Mouse (Mus musculus) limb, embryonic 14.5 days (tissue): ENCODE measurements around the gene Rhob. TPM values are rescaled to one million over a fixed set of nuclear protein-coding genes. Genes with fewer than 3 reads are reported as not detected.

Source experiments
- ATAC-seq: fragments of 200-750 bp; cut with Nextera tagmentation; 2 replicates; pipeline ENCODE4 v1.8.0; 2017; ENCODE audit warnings: low read depth, moderate number of reproducible peaks, moderate TSS enrichment; ENCODE audit not compliant: low FRiP score
- DNase-seq: peaks from one replicate; pipeline ENCODE4 v3.0.0-alpha.2; 2015; ENCODE audit warnings: low spot score
- H3K27ac ChIP-seq: fragments of 300-500 bp; sonication (generic); replicated peaks from 2 replicates; pipeline ENCODE4 v1.5.1; 2014; ENCODE audit warnings: low read depth, mild to moderate bottlenecking, low read length, moderate library complexity, mixed read lengths
- H3K27me3 ChIP-seq: fragments of 300-500 bp; sonication (generic); 2 replicates; pipeline ENCODE4 v1.6.1; 2014; ENCODE audit warnings: low read length, mixed read lengths; ENCODE audit not compliant: control insufficient read depth, insufficient read depth
- H3K36me3 ChIP-seq: fragments of 300-500 bp; sonication (generic); 2 replicates; pipeline ENCODE4 v1.6.1; 2014; ENCODE audit warnings: mild to moderate bottlenecking, low read length, moderate library complexity, mixed read lengths; ENCODE audit not compliant: control insufficient read depth, insufficient read depth
- H3K4me1 ChIP-seq: fragments of 300-500 bp; sonication (generic); 2 replicates; pipeline ENCODE4 v1.6.1; 2014; ENCODE audit warnings: antibody characterized with exemption, low read length, mixed read lengths; ENCODE audit not compliant: control insufficient read depth, insufficient read depth
- H3K4me2 ChIP-seq: fragments of 300-500 bp; sonication (generic); replicated peaks from 2 replicates; pipeline ENCODE4 v1.6.1; 2014; ENCODE audit warnings: low read depth, mild to moderate bottlenecking, low read length, moderate library complexity; ENCODE audit not compliant: severe bottlenecking
- H3K4me3 ChIP-seq: fragments of 300-500 bp; sonication (generic); replicated peaks from 2 replicates; pipeline ENCODE4 v1.5.1; 2014; ENCODE audit warnings: low read length
- H3K9ac ChIP-seq: fragments of 300-500 bp; sonication (generic); 2 replicates; pipeline ENCODE4 v1.6.1; 2014; ENCODE audit warnings: mild to moderate bottlenecking, low read depth, low read length, moderate library complexity; ENCODE audit not compliant: severe bottlenecking
- H3K9me3 ChIP-seq: fragments of 300-500 bp; sonication (generic); 2 replicates; pipeline ENCODE4 v1.6.1; 2016; ENCODE audit warnings: low read length; ENCODE audit not compliant: control insufficient read depth
- POLR2A ChIP-seq: fragments of 200-500 bp; IDR thresholded peaks from 2 replicates; pipeline ENCODE4 v1.8.0; 2012; ENCODE audit warnings: inconsistent platforms, mild to moderate bottlenecking, moderate library complexity, borderline replicate concordance; ENCODE audit not compliant: insufficient read depth, insufficient read length; ENCODE audit errors: extremely low read depth
- WGBS: fragments of 180-500 bp; shearing (Covaris S2); extraction: QIAGEN DNeasy Blood & Tissue Kit; methylation state at CpG from one replicate; pipeline ENCODE4 v1.1.7; 2014; 5-methylcytosine and 5-hydroxymethylcytosine counted together
- polyA plus RNA-seq, 2 experiments: library from polyadenylated mRNA; depleted of rRNA in 1 of 2; stranded (reverse) in 1 of 2; unstranded in 1 of 2; fragments of >200 nt; fragmentation: Nextera tagmentation in 1 of 2; extraction: Ambion mirVana in 1 of 2; gene quantifications; 2 replicates each; pipeline versions ENCODE4 v1.2.1 to v1.2.3; 2012 to 2014

Gene Rhob
- polyA plus RNA-seq, 2 experiments = 75.7 to 177 TPM

DNA sequence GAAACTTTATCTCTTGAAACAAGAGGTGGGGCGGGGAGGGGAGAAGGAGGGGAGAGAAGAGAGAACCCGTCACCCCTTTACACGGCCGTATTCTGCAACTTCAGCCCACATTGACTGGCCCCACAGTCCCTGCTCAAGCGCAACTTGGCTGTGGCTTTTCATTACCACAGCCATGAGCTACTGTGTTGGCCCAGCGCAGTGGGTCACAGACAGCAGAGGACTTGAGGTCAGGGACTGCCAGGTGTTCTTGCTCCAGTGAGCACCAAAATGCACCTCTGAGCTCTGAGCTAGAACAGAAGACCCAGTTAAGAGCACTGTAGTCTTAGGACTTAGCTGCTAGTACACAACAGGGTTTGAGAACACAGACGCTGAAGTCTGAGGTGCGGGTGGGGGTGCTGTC lies 41.4 kb downstream of the Rhob start:
- no peak overlapping the region for H3K4me3 ChIP-seq
- TF ChIP-seq POLR2A = no peak
- no peak for DNase-seq
- no peaks in the 10 kb centered on the region for H3K36me3 ChIP-seq
- WGBS = 76% methylated on average over 8 of the region's 8 CpGs
- no peak overlapping the region for H3K9ac ChIP-seq
- no peak for ATAC-seq
- no peaks in the 10 kb centered on the region for H3K27me3 ChIP-seq
- H3K4me1 ChIP-seq = peaks cover 9% of the 10 kb centered on the region
- H3K27ac ChIP-seq = no peak overlapping the region
- H3K9me3 ChIP-seq = no peaks in the 10 kb centered on the region
- H3K4me2 ChIP-seq = no peak overlapping the region

DNA sequence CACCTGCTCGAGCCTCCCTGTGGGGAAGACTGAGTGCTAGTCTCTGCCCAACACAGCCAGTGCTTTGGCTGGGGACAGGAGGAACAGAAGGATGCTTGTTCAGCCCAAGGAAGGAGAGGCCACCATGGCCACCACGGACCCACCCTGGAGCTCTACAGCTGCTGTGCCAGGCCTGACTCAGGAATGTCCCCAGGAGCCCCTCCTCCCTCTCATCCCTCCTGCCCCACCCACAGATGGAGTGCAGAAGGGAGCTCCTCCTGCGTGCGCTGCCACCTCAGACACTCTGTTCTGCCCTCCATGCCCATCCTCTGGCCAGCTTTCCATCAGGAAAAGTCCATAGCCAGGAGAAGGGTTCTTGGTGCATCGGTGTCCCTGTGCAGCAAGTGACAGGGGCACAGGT lies 42.8 kb downstream of the Rhob start:
- H3K4me1 ChIP-seq = peaks cover 9% of the 10 kb centered on the region
- DNase-seq (no peak), ATAC-seq (no peak; the same call in 1 of the 2 replicates)
- no peak overlapping the region for H3K27ac ChIP-seq
- no peak overlapping the region for H3K4me2 ChIP-seq
- H3K27me3 ChIP-seq = no peaks in the 10 kb centered on the region
- H3K36me3 ChIP-seq = no peaks in the 10 kb centered on the region
- no peak for TF ChIP-seq POLR2A
- H3K9ac ChIP-seq = no peak overlapping the region
- no peaks in the 10 kb centered on the region for H3K9me3 ChIP-seq
- 51% methylated on average over 5 of the region's 5 CpGs for WGBS
- H3K4me3 ChIP-seq = no peak overlapping the region

DNA sequence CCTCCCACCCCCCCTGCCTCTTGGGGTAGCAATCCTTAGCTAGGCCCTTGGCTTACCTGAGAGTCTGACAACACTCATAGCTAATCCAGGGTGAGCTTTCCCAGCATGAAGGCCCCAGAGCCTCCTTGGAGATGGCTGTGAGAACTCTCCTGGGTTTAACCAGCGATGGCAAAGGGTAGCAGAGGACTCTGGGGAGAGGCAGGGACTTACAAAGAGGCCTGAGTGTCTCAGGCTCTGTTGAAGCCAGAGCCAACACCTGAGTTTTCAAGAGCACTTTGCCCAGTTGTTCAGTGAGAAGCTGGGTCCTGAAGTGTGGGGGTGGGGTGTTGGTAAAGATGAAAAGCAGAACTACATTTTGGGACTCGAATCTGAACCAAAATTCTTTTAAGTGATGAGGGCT lies 44.8 kb downstream of the Rhob start:
- H3K27me3 ChIP-seq = no peaks in the 10 kb centered on the region
- no peak overlapping the region for H3K4me3 ChIP-seq
- peaks cover 9% of the 10 kb centered on the region for H3K4me1 ChIP-seq
- no peak overlapping the region for H3K9ac ChIP-seq
- WGBS = 37% methylated on average over 2 of the region's 2 CpGs
- H3K4me2 ChIP-seq = no peak overlapping the region
- ATAC-seq (no peak), DNase-seq (no peak)
- no peaks in the 10 kb centered on the region for H3K36me3 ChIP-seq
- no peak for TF ChIP-seq POLR2A
- no peak overlapping the region for H3K27ac ChIP-seq
- H3K9me3 ChIP-seq = no peaks in the 10 kb centered on the region

DNA sequence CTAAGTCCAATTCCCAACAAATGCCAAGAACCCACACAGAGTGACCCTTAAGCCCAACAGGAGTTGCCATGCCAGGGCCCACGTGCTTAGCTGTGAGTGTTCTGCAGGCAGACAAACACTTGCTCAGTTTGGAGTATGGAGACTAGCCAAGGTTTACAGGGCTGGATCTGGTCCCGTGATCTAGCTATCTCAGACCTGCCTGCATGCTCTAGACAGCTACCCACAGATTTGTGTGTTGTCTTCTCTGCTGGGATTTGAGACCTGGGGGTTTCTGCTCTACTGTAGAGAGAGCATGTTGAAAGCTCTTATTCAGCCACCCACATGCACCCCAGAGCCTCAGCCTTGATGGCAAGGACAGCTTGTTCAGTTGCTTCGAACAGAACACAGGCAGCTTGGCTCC lies 45.3 kb downstream of the Rhob start:
- no peaks in the 10 kb centered on the region for H3K27me3 ChIP-seq
- no peak overlapping the region for H3K9ac ChIP-seq
- no peak overlapping the region for H3K4me2 ChIP-seq
- peaks cover 9% of the 10 kb centered on the region for H3K4me1 ChIP-seq
- no peaks in the 10 kb centered on the region for H3K36me3 ChIP-seq
- TF ChIP-seq POLR2A = no peak
- no peak for DNase-seq
- WGBS = 69% methylated on average over 3 of the region's 3 CpGs
- no peaks in the 10 kb centered on the region for H3K9me3 ChIP-seq
- no peak overlapping the region for H3K4me3 ChIP-seq
- no peak for ATAC-seq
- H3K27ac ChIP-seq = no peak overlapping the region

DNA sequence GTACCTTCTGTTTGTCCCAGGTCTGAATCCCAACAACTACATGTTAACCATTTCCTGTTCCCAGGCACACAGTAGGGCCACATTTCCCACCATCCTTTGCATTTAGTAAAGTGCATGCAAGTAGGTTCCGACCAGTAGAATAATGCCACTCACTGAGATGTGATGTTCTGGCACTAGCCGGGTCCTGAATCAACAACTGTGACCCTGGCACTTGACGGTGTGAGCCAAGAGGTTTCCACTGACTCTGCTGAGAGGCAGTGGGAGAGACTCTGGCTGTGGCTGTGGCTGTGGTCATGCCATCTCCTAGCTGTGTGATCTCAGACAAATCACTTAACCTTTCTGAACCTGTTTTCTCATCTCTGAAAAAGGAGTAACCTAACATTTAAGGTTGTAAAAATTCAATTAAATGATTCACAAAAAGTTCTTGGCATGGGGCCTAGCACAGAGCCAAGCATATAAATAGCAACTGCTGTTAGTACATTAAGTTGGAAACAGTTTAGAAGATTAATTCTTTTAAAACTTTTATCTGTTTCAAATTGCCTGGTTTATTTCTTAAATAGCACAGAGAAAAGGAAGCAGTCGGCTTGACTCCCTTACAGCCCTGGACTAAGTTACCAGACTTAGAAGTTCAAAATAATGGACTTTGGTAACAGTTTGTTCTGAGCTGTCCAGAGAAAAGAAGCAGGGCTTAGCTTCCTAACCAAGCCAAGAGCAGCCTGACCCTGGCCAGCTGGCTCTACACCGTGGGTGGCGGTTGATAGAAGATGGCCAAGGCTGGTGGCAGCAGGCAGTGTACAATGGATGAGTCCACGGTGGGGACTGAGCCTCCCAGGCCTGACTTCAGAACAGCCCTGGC lies 46.8 kb downstream of the Rhob start:
- ATAC-seq (no peak), DNase-seq (no peak)
- TF ChIP-seq POLR2A = no peak
- no peaks in the 10 kb centered on the region for H3K27me3 ChIP-seq
- whole genome bisulfite sequencing = 83% methylated on average over 7 of the region's 7 CpGs
- peaks cover 9% of the 10 kb centered on the region for H3K4me1 ChIP-seq
- no peaks in the 10 kb centered on the region for H3K9me3 ChIP-seq
- no peak overlapping the region for H3K4me2 ChIP-seq
- no peak overlapping the region for H3K4me3 ChIP-seq
- no peak overlapping the region for H3K9ac ChIP-seq
- H3K27ac ChIP-seq = no peak overlapping the region
- H3K36me3 ChIP-seq = no peaks in the 10 kb centered on the region
